Mouse (Mus musculus) kidney, adult 2 months (tissue): ENCODE results near the gene Mtmr12. TPM values are rescaled to one million over a fixed set of nuclear protein-coding genes. Genes with fewer than 3 reads are reported as not detected.
A peak's percentile ranks its signal among the peaks of the same experiment; 100 is the strongest.

Source experiments
- DNase-seq: peaks from one replicate; pipeline ENCODE4 v3.0.0; 2021
- H3K27ac ChIP-seq: fragments of 200-500 bp; 2 replicates; pipeline ENCODE4 v1.5.1; 2012; ENCODE audit warnings: low read depth, low read length, control low read depth, inconsistent platforms; ENCODE audit not compliant: insufficient read depth
- H3K27me3 ChIP-seq: fragments of 200-500 bp; replicated peaks from 2 replicates; pipeline ENCODE4 v1.6.1; 2012; ENCODE audit warnings: mild to moderate bottlenecking, moderate library complexity, low read length, inconsistent platforms; ENCODE audit not compliant: control insufficient read depth, insufficient read depth
- H3K36me3 ChIP-seq: fragments of 200-500 bp; 2 replicates; pipeline ENCODE4 v1.6.1; 2012; ENCODE audit warnings: mild to moderate bottlenecking, moderate library complexity, low read length, inconsistent platforms; ENCODE audit not compliant: control insufficient read depth, insufficient read depth
- H3K4me1 ChIP-seq: fragments of 200-500 bp; 2 replicates; pipeline ENCODE4 v1.6.1; 2011; ENCODE audit warnings: low read length; ENCODE audit not compliant: control insufficient read depth, insufficient read depth
- H3K4me3 ChIP-seq: fragments of 200-500 bp; 2 replicates; pipeline ENCODE4 v1.5.1; 2011; ENCODE audit warnings: mild to moderate bottlenecking, low read depth, low read length, control low read depth; ENCODE audit not compliant: insufficient read depth
- CTCF ChIP-seq: fragments of 200-500 bp; conservative IDR thresholded peaks from 2 replicates; pipeline ENCODE4 v1.5.1; 2011; ENCODE audit warnings: low read depth, mild to moderate bottlenecking, control low read depth, low read length, moderate library complexity, mixed read lengths; ENCODE audit not compliant: insufficient read depth, insufficient read length
- POLR2A ChIP-seq: fragments of 200-500 bp; IDR thresholded peaks from one replicate; pipeline ENCODE4 v1.6.1; 2011; ENCODE audit warnings: low read depth, low read length, control low read depth
- WGBS: fragments of 180-500 bp; shearing (Covaris S2); methylation state at CpG from one replicate; pipeline ENCODE4 v1.1.7; 2018; 5-methylcytosine and 5-hydroxymethylcytosine counted together
- polyA plus RNA-seq: library from polyadenylated mRNA; depleted of rRNA; stranded (reverse); fragments of >200 nt; gene quantifications from 2 replicates; pipeline ENCODE4 v1.2.3, GENCODE M21; 2012

Gene Mtmr12
- polyA plus RNA-seq, 1 experiment = 28.1 TPM

- H3K27ac ChIP-seq = no peak overlapping the region
- WGBS = 65% methylated on average over 10 of the region's 10 CpGs
- H3K27me3 ChIP-seq = no peaks in the 10 kb centered on the region
- peaks cover 22% of the 10 kb centered on the region for H3K4me1 ChIP-seq
- H3K4me3 ChIP-seq = no peak overlapping the region
- no peak for TF ChIP-seq POLR2A
- TF ChIP-seq CTCF = no peak
- H3K36me3 ChIP-seq = peaks cover 3% of the 10 kb centered on the region; the same call in 1 of the 2 replicates
- DNase-seq = no peak
Observed at GRCm38 (mm10) chr15:12229603-12230242, 24.9 kb downstream of the Mtmr12 start.

GRCm38 (mm10) chr15:12230243-12230935 is 25.6 kb downstream of the Mtmr12 start:
- H3K4me3 ChIP-seq = no peak overlapping the region
- H3K27ac ChIP-seq = no peak overlapping the region
- H3K4me1 ChIP-seq = peaks cover 19% of the 10 kb centered on the region
- DNase-seq = no peak
- H3K36me3 ChIP-seq = peaks cover 3% of the 10 kb centered on the region; the same call in 1 of the 2 replicates
- no peaks in the 10 kb centered on the region for H3K27me3 ChIP-seq
- TF ChIP-seq CTCF (no peak), POLR2A (no peak)
- WGBS = 48% methylated on average over 12 of the region's 12 CpGs

DNA sequence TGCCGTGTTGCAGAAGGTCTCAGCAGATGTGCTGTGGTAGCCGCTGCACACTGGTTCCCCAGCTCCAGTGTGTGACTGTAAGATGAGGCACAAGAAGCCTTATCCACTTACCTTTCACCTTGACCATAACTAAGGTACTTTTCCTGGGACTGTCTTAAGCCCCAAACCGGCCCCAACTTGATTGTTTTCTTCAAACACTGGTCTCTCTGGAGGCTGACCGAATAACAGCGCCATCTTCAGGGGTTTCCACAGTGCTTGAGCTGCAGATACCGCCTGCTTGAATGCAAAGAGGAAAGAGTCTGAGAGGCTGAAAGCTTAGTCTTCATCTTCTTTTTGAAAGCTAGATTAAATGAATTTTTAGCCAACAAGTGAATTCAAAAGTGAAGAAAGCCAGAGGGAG is 26.6 kb downstream of the Mtmr12 start:
- no peaks in the 10 kb centered on the region for H3K27me3 ChIP-seq
- H3K27ac ChIP-seq = no peak overlapping the region
- peaks cover 3% of the 10 kb centered on the region; the same call in 1 of the 2 replicates for H3K36me3 ChIP-seq
- 87% methylated on average over 6 of the region's 6 CpGs for WGBS
- H3K4me1 ChIP-seq = peaks cover 13% of the 10 kb centered on the region
- H3K4me3 ChIP-seq = no peak overlapping the region
- TF ChIP-seq POLR2A (no peak), CTCF (0 out of 2 replicates have a peak, but pooled peaks have one; percentile 22)
- no peak for DNase-seq

GRCm38 (mm10) chr15:12232429-12232828 is 27.6 kb downstream of the Mtmr12 start:
- no peak overlapping the region for H3K27ac ChIP-seq
- H3K27me3 ChIP-seq = no peaks in the 10 kb centered on the region
- H3K36me3 ChIP-seq = peaks cover 3% of the 10 kb centered on the region; the same call in 1 of the 2 replicates
- DNase-seq = no peak
- TF ChIP-seq CTCF (no peak), POLR2A (no peak)
- peaks cover 6% of the 10 kb centered on the region for H3K4me1 ChIP-seq
- no peak overlapping the region for H3K4me3 ChIP-seq
- 44% methylated on average over 11 of the region's 11 CpGs for WGBS

DNA sequence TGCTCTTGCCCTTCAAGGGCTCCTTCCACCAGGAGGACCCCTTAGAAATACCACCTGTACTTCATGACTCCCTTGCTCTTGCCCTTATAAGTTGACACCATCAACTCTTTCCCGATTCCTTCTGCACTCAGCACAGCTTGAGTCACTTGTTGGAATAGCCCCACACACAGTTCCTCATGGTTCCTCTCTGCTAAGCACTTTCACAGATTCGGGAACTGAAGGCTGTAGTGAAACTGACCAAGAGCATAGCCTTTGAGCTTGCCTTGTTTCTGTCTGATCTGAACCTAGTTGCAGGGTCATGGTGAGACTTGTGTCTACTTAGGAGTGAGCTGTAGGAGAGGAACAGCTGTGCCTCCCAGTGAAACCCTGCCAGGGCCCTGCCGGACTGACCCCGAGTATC is 28.2 kb downstream of the Mtmr12 start:
- peaks cover 4% of the 10 kb centered on the region for H3K36me3 ChIP-seq
- no peak overlapping the region for H3K27ac ChIP-seq
- no peak for TF ChIP-seq CTCF
- no peak for TF ChIP-seq POLR2A
- no peak overlapping the region for H3K4me3 ChIP-seq
- WGBS = 75% methylated on average over 4 of the region's 4 CpGs
- H3K27me3 ChIP-seq = no peaks in the 10 kb centered on the region
- no peak for DNase-seq
- peaks cover 4% of the 10 kb centered on the region; the same call in 1 of the 2 replicates for H3K4me1 ChIP-seq

GRCm38 (mm10) chr15:12235559-12235958 is 30.7 kb downstream of the Mtmr12 start:
- Histone ChIP-seq H3K27ac (no peak overlapping the region), H3K4me1 (no peaks in the 10 kb centered on the region), H3K36me3 (peaks cover 8% of the 10 kb centered on the region), H3K27me3 (no peaks in the 10 kb centered on the region), H3K4me3 (no peak overlapping the region)
- WGBS = 16% methylated on average over 1 of the region's 1 CpGs
- TF ChIP-seq CTCF = no peak
- no peak for TF ChIP-seq POLR2A
- DNase-seq = no peak

- DNase-seq = no peak
- no peaks in the 10 kb centered on the region for H3K27me3 ChIP-seq
- 92% methylated on average over 4 of the region's 4 CpGs for WGBS
- no peaks in the 10 kb centered on the region for H3K4me1 ChIP-seq
- H3K36me3 ChIP-seq = peaks cover 8% of the 10 kb centered on the region
- no peak overlapping the region for H3K27ac ChIP-seq
- TF ChIP-seq POLR2A (no peak), CTCF (no peak)
- no peak overlapping the region for H3K4me3 ChIP-seq
Observed at GRCm38 (mm10) chr15:12235983-12236382, 31.2 kb downstream of the Mtmr12 start.
